Mouse (Mus musculus) embryonic facial prominence, embryonic 14.5 days (tissue): Measurements from ENCODE around the gene Nek11. TPM values are rescaled to one million over a fixed set of nuclear protein-coding genes. Genes with fewer than 3 reads are reported as not detected.
A peak's percentile ranks its signal among the peaks of the same experiment; 100 is the strongest.

Experiments used
- ATAC-seq: fragments of 200-750 bp; cut with Nextera tagmentation; 2 replicates; pipeline ENCODE4 v1.8.0; 2017; ENCODE audit warnings: low read depth, moderate number of reproducible peaks, moderate TSS enrichment
- DNase-seq: peaks from one replicate; pipeline ENCODE4 v3.0.0-alpha.2; 2015; ENCODE audit warnings: low spot score
- H3K27ac ChIP-seq: fragments of 300-500 bp; sonication (generic); replicated peaks from 2 replicates; pipeline ENCODE4 v1.5.1; 2014; ENCODE audit warnings: low read depth, mild to moderate bottlenecking, low read length, moderate library complexity
- H3K27me3 ChIP-seq: fragments of 300-500 bp; sonication (generic); replicated peaks from 2 replicates; pipeline ENCODE4 v1.6.1; 2014; ENCODE audit warnings: low read length; ENCODE audit not compliant: control insufficient read depth, insufficient read depth
- H3K36me3 ChIP-seq: fragments of 300-500 bp; sonication (generic); 2 replicates; pipeline ENCODE4 v1.6.1; 2014; ENCODE audit warnings: low read length, mixed read lengths; ENCODE audit not compliant: control insufficient read depth, insufficient read depth
- H3K4me1 ChIP-seq: fragments of 300-500 bp; sonication (generic); 2 replicates; pipeline ENCODE4 v1.6.1; 2014; ENCODE audit warnings: antibody characterized with exemption, low read length; ENCODE audit not compliant: control insufficient read depth, insufficient read depth
- H3K4me2 ChIP-seq: fragments of 300-500 bp; sonication (generic); 2 replicates; pipeline ENCODE4 v1.6.1; 2014; ENCODE audit warnings: low read depth, mild to moderate bottlenecking, low read length, moderate library complexity, mixed read lengths
- H3K4me3 ChIP-seq: fragments of 300-500 bp; sonication (generic); 2 replicates; pipeline ENCODE4 v1.5.1; 2014; ENCODE audit warnings: low read depth, mild to moderate bottlenecking, low read length
- H3K9ac ChIP-seq: fragments of 300-500 bp; sonication (generic); 2 replicates; pipeline ENCODE4 v1.6.1; 2014; ENCODE audit warnings: low read depth, mild to moderate bottlenecking, low read length, moderate library complexity, mixed read lengths
- H3K9me3 ChIP-seq: fragments of 300-500 bp; sonication (generic); 2 replicates; pipeline ENCODE4 v1.6.1; 2016; ENCODE audit warnings: low read length; ENCODE audit not compliant: control insufficient read depth
- WGBS: fragments of 180-500 bp; shearing (Covaris S2); extraction: QIAGEN DNeasy Blood & Tissue Kit; methylation state at CpG from one replicate; pipeline ENCODE4 v1.1.7; 2014; 5-methylcytosine and 5-hydroxymethylcytosine counted together
- polyA plus RNA-seq: library from polyadenylated mRNA; unstranded; fragments of >200 nt; fragmentation: Nextera tagmentation; extraction: Ambion mirVana; gene quantifications from 2 replicates; pipeline ENCODE4 v1.2.1, GENCODE M21; 2014

Nek11 gene
- polyA plus RNA-seq, 1 experiment from 2014 or later, result 1.2 TPM

- Histone ChIP-seq H3K27ac (no peak overlapping the region), H3K9ac (no peak overlapping the region), H3K36me3 (no peaks in the 10 kb centered on the region), H3K4me3 (no peak overlapping the region), H3K4me2 (no peak overlapping the region), H3K9me3 (0 out of 2 replicates have a peak, but pooled peaks cover 3% of the 10 kb centered on the region), H3K4me1 (no peaks in the 10 kb centered on the region), H3K27me3 (no peaks in the 10 kb centered on the region)
- DNase-seq (peak; percentile 52), ATAC-seq (peak; percentile 78; the same call in 1 of the 2 replicates)
- 55% methylated on average over 10 of the region's 10 CpGs for WGBS
These were observed 52.2 kb downstream of the Nek11 start for GRCm38 (mm10) chr9:105342994-105343656.

- H3K27ac ChIP-seq, result no peak overlapping the region
- H3K36me3 ChIP-seq, result no peaks in the 10 kb centered on the region
- H3K4me3 ChIP-seq, result no peak overlapping the region
- ATAC-seq (no peak), DNase-seq (no peak)
- no peak overlapping the region for H3K4me2 ChIP-seq
- 0 out of 2 replicates have a peak, but pooled peaks cover 3% of the 10 kb centered on the region for H3K9me3 ChIP-seq
- WGBS, result 82% methylated on average over 3 of the region's 3 CpGs
- no peaks in the 10 kb centered on the region for H3K27me3 ChIP-seq
- no peaks in the 10 kb centered on the region for H3K4me1 ChIP-seq
- H3K9ac ChIP-seq, result no peak overlapping the region
These were observed 52.8 kb downstream of the Nek11 start for GRCm38 (mm10) chr9:105342565-105342964.

- H3K9ac ChIP-seq, result no peak overlapping the region
- H3K27me3 ChIP-seq, result no peaks in the 10 kb centered on the region
- no peaks in the 10 kb centered on the region for H3K9me3 ChIP-seq
- H3K27ac ChIP-seq, result no peak overlapping the region
- H3K36me3 ChIP-seq, result no peaks in the 10 kb centered on the region
- no peak overlapping the region for H3K4me3 ChIP-seq
- ATAC-seq (no peak), DNase-seq (no peak)
- WGBS, result 80% methylated on average over 4 of the region's 4 CpGs
- no peak overlapping the region for H3K4me2 ChIP-seq
- no peaks in the 10 kb centered on the region for H3K4me1 ChIP-seq
These were observed 62.8 kb downstream of the Nek11 start for GRCm38 (mm10) chr9:105332436-105333016.

GRCm38 (mm10) chr9:105321856-105322255, 73.5 kb downstream of the Nek11 start:
- Histone ChIP-seq H3K4me1 (no peaks in the 10 kb centered on the region), H3K9me3 (no peaks in the 10 kb centered on the region), H3K27ac (no peak overlapping the region), H3K4me3 (no peak overlapping the region), H3K36me3 (no peaks in the 10 kb centered on the region), H3K9ac (no peak overlapping the region), H3K4me2 (no peak overlapping the region), H3K27me3 (no peaks in the 10 kb centered on the region)
- ATAC-seq (no peak), DNase-seq (no peak)
- WGBS, result 87% methylated on average over 10 of the region's 10 CpGs

GRCm38 (mm10) chr9:105313250-105313649, 82.1 kb downstream of the Nek11 start:
- H3K9me3 ChIP-seq, result no peaks in the 10 kb centered on the region
- ATAC-seq (peak; percentile 41; the same call in 1 of the 2 replicates), DNase-seq (peak; percentile 30)
- no peaks in the 10 kb centered on the region for H3K36me3 ChIP-seq
- no peak overlapping the region for H3K4me2 ChIP-seq
- no peaks in the 10 kb centered on the region for H3K27me3 ChIP-seq
- no peaks in the 10 kb centered on the region for H3K4me1 ChIP-seq
- no peak overlapping the region for H3K27ac ChIP-seq
- H3K9ac ChIP-seq, result no peak overlapping the region
- H3K4me3 ChIP-seq, result no peak overlapping the region
- 62% methylated on average over 10 of the region's 10 CpGs for WGBS

GRCm38 (mm10) chr9:105312686-105313085, 82.6 kb downstream of the Nek11 start:
- no peaks in the 10 kb centered on the region for H3K9me3 ChIP-seq
- no peaks in the 10 kb centered on the region for H3K4me1 ChIP-seq
- WGBS, result 95% methylated on average over 1 of the region's 1 CpGs
- DNase-seq (no peak), ATAC-seq (no peak)
- no peak overlapping the region for H3K4me2 ChIP-seq
- no peaks in the 10 kb centered on the region for H3K36me3 ChIP-seq
- no peak overlapping the region for H3K4me3 ChIP-seq
- no peak overlapping the region for H3K27ac ChIP-seq
- H3K9ac ChIP-seq, result no peak overlapping the region
- H3K27me3 ChIP-seq, result no peaks in the 10 kb centered on the region

- peak; percentile 76 for ATAC-seq
- WGBS, result 23% methylated on average over 9 of the region's 9 CpGs
- no peak overlapping the region for H3K9ac ChIP-seq
These were observed 85.6 kb downstream of the Nek11 start for GRCm38 (mm10) chr9:105309553-105310281.

GRCm38 (mm10) chr9:105306042-105306441, 89.3 kb downstream of the Nek11 start:
- Histone ChIP-seq H3K9me3 (no peaks in the 10 kb centered on the region), H3K4me2 (no peak overlapping the region), H3K36me3 (no peaks in the 10 kb centered on the region), H3K9ac (no peak overlapping the region), H3K4me3 (no peak overlapping the region), H3K4me1 (no peaks in the 10 kb centered on the region), H3K27me3 (no peaks in the 10 kb centered on the region), H3K27ac (no peak overlapping the region)
- WGBS, result 88% methylated on average over 2 of the region's 2 CpGs
- DNase-seq, result no peak
- no peak for ATAC-seq

More at GRCm38 (mm10) chr9:105309553-105310281, 85.6 kb downstream of the Nek11 start:
- Histone ChIP-seq H3K4me1 (no peaks in the 10 kb centered on the region), H3K9me3 (no peaks in the 10 kb centered on the region), H3K36me3 (no peaks in the 10 kb centered on the region), H3K27me3 (no peaks in the 10 kb centered on the region), H3K27ac (no peak overlapping the region), H3K4me3 (no peak overlapping the region), H3K4me2 (no peak overlapping the region)
- DNase-seq, result peak; percentile 86
